Mouse (Mus musculus): Measurements from ENCODE around the gene Nol9. TPM values are rescaled to one million over a fixed set of nuclear protein-coding genes. Genes with fewer than 3 reads are reported as not detected.

The Nol9 gene
- total and polyA plus RNA-seq, 3 experiments: 34.2 to 63.5 (median 47.5) TPM

GRCm38 (mm10) chr4:152073715-152074114 is 34.6 kb downstream of the Nol9 start:
- no peaks in the 10 kb centered on the region for H3K36me3 ChIP-seq (replicated peaks)
- ATAC-seq (ENCODE audit: extremely low read depth, insufficient number of reproducible peaks, low FRiP score, poor library complexity, severe bottlenecking): no peak
- H3K4me1 ChIP-seq (ENCODE audit: insufficient read depth, low read depth, low read length): peaks cover 6% of the 10 kb centered on the region; the same call in 1 of the 2 replicates
- TF ChIP-seq CTCF (IDR thresholded peaks at IDR 0.05; ENCODE audit: low read depth, low read length) (no peak), GATA2 (IDR thresholded peaks at IDR 0.05; ENCODE audit: borderline replicate concordance, low read depth, low read length) (no peak), GATA1 (IDR thresholded peaks at IDR 0.05; ENCODE audit: borderline replicate concordance, low read length) (no peak), POLR2AphosphoS5 (IDR thresholded peaks at IDR 0.05; ENCODE audit: insufficient replicate concordance, low read depth, low read length) (no peak)
- peaks cover 69% of the 10 kb centered on the region for H3K27me3 ChIP-seq (ENCODE audit: insufficient read depth, low read length)
- H3K9me3 ChIP-seq (replicated peaks): no peaks in the 10 kb centered on the region
- no peak for DNase-seq (ENCODE audit: low spot score)
- H3K4me3 ChIP-seq (ENCODE audit: low read depth, low read length): no peak overlapping the region

GRCm38 (mm10) chr4:152074548-152074947 is 35.4 kb downstream of the Nol9 start:
- Histone ChIP-seq H3K9me3 (replicated peaks) (no peaks in the 10 kb centered on the region), H3K27me3 (ENCODE audit: insufficient read depth, low read length) (peaks cover 66% of the 10 kb centered on the region), H3K4me1 (ENCODE audit: insufficient read depth, low read depth, low read length) (peaks cover 6% of the 10 kb centered on the region; the same call in 1 of the 2 replicates), H3K4me3 (ENCODE audit: low read depth, low read length) (no peak overlapping the region), H3K36me3 (replicated peaks) (no peaks in the 10 kb centered on the region)
- ATAC-seq (ENCODE audit: extremely low read depth, insufficient number of reproducible peaks, low FRiP score, poor library complexity, severe bottlenecking): no peak
- TF ChIP-seq GATA1 (IDR thresholded peaks at IDR 0.05; ENCODE audit: borderline replicate concordance, low read length) (no peak), TAL1 (conservative IDR thresholded peaks at IDR 0.05; ENCODE audit: low read depth, low read length) (no peak), GATA2 (IDR thresholded peaks at IDR 0.05; ENCODE audit: borderline replicate concordance, low read depth, low read length) (no peak), CTCF (IDR thresholded peaks at IDR 0.05; ENCODE audit: low read depth, low read length) (no peak), POLR2AphosphoS5 (IDR thresholded peaks at IDR 0.05; ENCODE audit: insufficient replicate concordance, low read depth, low read length) (no peak)
- DNase-seq (ENCODE audit: low spot score): no peak

GRCm38 (mm10) chr4:152077191-152077590 is 38.1 kb downstream of the Nol9 start:
- H3K36me3 ChIP-seq (replicated peaks): no peaks in the 10 kb centered on the region
- H3K4me3 ChIP-seq (ENCODE audit: low read depth, low read length): no peak overlapping the region
- DNase-seq (ENCODE audit: low spot score): no peak
- peaks cover 46% of the 10 kb centered on the region for H3K27me3 ChIP-seq (ENCODE audit: insufficient read depth, low read length)
- no peaks in the 10 kb centered on the region for H3K9me3 ChIP-seq (replicated peaks)
- TF ChIP-seq TAL1 (conservative IDR thresholded peaks at IDR 0.05; ENCODE audit: low read depth, low read length): no peak
- TF ChIP-seq CTCF (IDR thresholded peaks at IDR 0.05; ENCODE audit: low read depth, low read length): no peak
- TF ChIP-seq GATA1 (IDR thresholded peaks at IDR 0.05; ENCODE audit: borderline replicate concordance, low read length): no peak
- TF ChIP-seq GATA2 (IDR thresholded peaks at IDR 0.05; ENCODE audit: borderline replicate concordance, low read depth, low read length): no peak
- TF ChIP-seq POLR2AphosphoS5 (IDR thresholded peaks at IDR 0.05; ENCODE audit: insufficient replicate concordance, low read depth, low read length): no peak
- H3K4me1 ChIP-seq (ENCODE audit: insufficient read depth, low read depth, low read length): peaks cover 2% of the 10 kb centered on the region; the same call in 1 of the 2 replicates
- no peak for ATAC-seq (ENCODE audit: extremely low read depth, insufficient number of reproducible peaks, low FRiP score, poor library complexity, severe bottlenecking)

GRCm38 (mm10) chr4:152078105-152078530 is 39.0 kb downstream of the Nol9 start:
- TF ChIP-seq GATA1 (IDR thresholded peaks at IDR 0.05; ENCODE audit: borderline replicate concordance, low read length) (no peak), TAL1 (conservative IDR thresholded peaks at IDR 0.05; ENCODE audit: low read depth, low read length) (no peak), POLR2AphosphoS5 (IDR thresholded peaks at IDR 0.05; ENCODE audit: insufficient replicate concordance, low read depth, low read length) (no peak), CTCF (IDR thresholded peaks at IDR 0.05; ENCODE audit: low read depth, low read length) (no peak), GATA2 (IDR thresholded peaks at IDR 0.05; ENCODE audit: borderline replicate concordance, low read depth, low read length) (no peak)
- no peaks in the 10 kb centered on the region for H3K9me3 ChIP-seq (replicated peaks)
- ATAC-seq (ENCODE audit: extremely low read depth, insufficient number of reproducible peaks, low FRiP score, poor library complexity, severe bottlenecking) (no peak), DNase-seq (ENCODE audit: low spot score) (no peak)
- H3K36me3 ChIP-seq (replicated peaks): no peaks in the 10 kb centered on the region
- H3K27me3 ChIP-seq (ENCODE audit: insufficient read depth, low read length): peaks cover 40% of the 10 kb centered on the region
- no peak overlapping the region for H3K4me3 ChIP-seq (ENCODE audit: low read depth, low read length)
- H3K4me1 ChIP-seq (ENCODE audit: insufficient read depth, low read depth, low read length): peaks cover 2% of the 10 kb centered on the region; the same call in 1 of the 2 replicates

GRCm38 (mm10) chr4:152079261-152079660 is 40.1 kb downstream of the Nol9 start:
- no peak for DNase-seq (ENCODE audit: low spot score)
- Histone ChIP-seq H3K4me3 (ENCODE audit: low read depth, low read length) (no peak overlapping the region), H3K27me3 (ENCODE audit: insufficient read depth, low read length) (peaks cover 42% of the 10 kb centered on the region), H3K9me3 (replicated peaks) (no peaks in the 10 kb centered on the region), H3K36me3 (replicated peaks) (no peaks in the 10 kb centered on the region), H3K4me1 (ENCODE audit: insufficient read depth, low read depth, low read length) (no peaks in the 10 kb centered on the region)
- TF ChIP-seq GATA2 (IDR thresholded peaks at IDR 0.05; ENCODE audit: borderline replicate concordance, low read depth, low read length) (no peak), GATA1 (IDR thresholded peaks at IDR 0.05; ENCODE audit: borderline replicate concordance, low read length) (no peak), TAL1 (conservative IDR thresholded peaks at IDR 0.05; ENCODE audit: low read depth, low read length) (no peak), CTCF (IDR thresholded peaks at IDR 0.05; ENCODE audit: low read depth, low read length) (no peak), POLR2AphosphoS5 (IDR thresholded peaks at IDR 0.05; ENCODE audit: insufficient replicate concordance, low read depth, low read length) (no peak)
- ATAC-seq (ENCODE audit: extremely low read depth, insufficient number of reproducible peaks, low FRiP score, poor library complexity, severe bottlenecking): no peak; the same call in 1 of the 2 replicates

GRCm38 (mm10) chr4:152079931-152080330 is 40.8 kb downstream of the Nol9 start:
- H3K36me3 ChIP-seq (replicated peaks): no peaks in the 10 kb centered on the region
- ATAC-seq (ENCODE audit: extremely low read depth, insufficient number of reproducible peaks, low FRiP score, poor library complexity, severe bottlenecking) (no peak), DNase-seq (ENCODE audit: low spot score) (no peak)
- TF ChIP-seq TAL1 (conservative IDR thresholded peaks at IDR 0.05; ENCODE audit: low read depth, low read length): no peak
- no peak for TF ChIP-seq CTCF (IDR thresholded peaks at IDR 0.05; ENCODE audit: low read depth, low read length)
- no peak for TF ChIP-seq GATA2 (IDR thresholded peaks at IDR 0.05; ENCODE audit: borderline replicate concordance, low read depth, low read length)
- TF ChIP-seq GATA1 (IDR thresholded peaks at IDR 0.05; ENCODE audit: borderline replicate concordance, low read length): no peak
- TF ChIP-seq POLR2AphosphoS5 (IDR thresholded peaks at IDR 0.05; ENCODE audit: insufficient replicate concordance, low read depth, low read length): no peak
- H3K27me3 ChIP-seq (ENCODE audit: insufficient read depth, low read length): peaks cover 45% of the 10 kb centered on the region
- no peak overlapping the region for H3K4me3 ChIP-seq (ENCODE audit: low read depth, low read length)
- H3K4me1 ChIP-seq (ENCODE audit: insufficient read depth, low read depth, low read length): no peaks in the 10 kb centered on the region
- H3K9me3 ChIP-seq (replicated peaks): no peaks in the 10 kb centered on the region
